Mouse (Mus musculus) right cerebral cortex, postnatal 36 days (tissue): ENCODE data around the gene Bin2.

ENCODE experiments used
- DNase-seq, 2 experiments: peaks; one replicate each; pipeline ENCODE4 v3.0.0; 2022; ENCODE audit warnings: low spot score in 2 of 2, mixed read lengths in 1 of 2

Bin2 gene

DNA sequence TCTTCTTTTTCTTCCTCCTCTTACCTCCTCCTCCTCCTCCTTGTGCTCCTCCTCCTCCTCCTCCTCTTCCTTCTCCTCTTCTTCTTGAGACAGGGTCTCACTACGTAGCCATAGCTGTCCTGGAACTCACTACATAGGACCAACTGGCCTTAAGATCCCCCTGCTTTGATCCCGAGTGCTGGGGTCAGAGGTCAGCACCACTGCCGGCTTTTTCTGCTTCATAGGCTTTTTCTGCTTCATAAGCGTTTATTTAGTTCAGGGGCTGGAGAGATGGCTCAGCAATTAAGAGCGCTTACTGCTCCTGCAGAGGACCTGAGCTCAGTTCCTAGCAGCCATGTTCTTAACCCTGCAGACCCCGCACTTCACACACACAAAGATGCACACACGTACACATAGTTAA is 12.4 kb upstream of the Bin2 start:
- DNase-seq: no peak

DNA sequence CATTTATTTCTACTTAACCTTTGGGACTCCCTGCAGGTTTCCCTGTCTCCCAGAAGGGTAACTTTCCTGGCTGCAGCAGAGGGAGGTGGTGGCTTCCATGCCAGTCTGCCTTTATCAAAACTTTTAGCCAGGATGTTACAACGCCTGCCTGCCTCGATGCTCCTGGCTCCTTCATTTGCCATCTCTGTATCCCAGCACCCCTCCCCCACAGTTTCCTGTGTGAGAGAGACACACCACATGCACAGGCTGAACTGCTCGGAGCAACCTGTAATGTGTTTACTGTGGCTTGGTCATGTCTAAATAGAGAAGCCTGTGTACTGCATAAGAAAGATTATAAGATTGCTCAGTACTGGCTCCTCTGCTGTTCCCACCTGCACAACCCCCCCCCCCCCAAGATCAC is 11.0 kb upstream of the Bin2 start:
- DNase-seq: no peak

DNA sequence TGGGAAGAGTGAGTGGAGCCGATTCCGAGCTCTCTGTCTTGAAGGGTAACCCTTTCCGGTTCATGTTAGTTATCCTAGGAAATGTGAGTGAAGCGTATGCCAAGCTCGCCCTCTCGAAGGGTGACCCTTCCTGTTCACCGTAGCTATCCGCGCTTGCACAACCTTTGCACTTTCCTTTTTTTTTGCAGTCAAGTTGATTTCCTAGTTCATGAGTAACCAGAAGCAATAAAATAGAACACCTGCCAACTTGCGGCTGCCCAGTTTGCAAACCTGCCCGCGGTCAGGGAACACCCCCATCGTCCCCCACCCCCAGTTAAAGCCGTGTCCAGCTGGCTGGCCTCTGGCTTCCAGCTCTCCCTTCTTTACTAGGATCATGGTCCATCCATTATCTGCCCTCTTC is 9.7 kb upstream of the Bin2 start:
- DNase-seq: no peak

DNA sequence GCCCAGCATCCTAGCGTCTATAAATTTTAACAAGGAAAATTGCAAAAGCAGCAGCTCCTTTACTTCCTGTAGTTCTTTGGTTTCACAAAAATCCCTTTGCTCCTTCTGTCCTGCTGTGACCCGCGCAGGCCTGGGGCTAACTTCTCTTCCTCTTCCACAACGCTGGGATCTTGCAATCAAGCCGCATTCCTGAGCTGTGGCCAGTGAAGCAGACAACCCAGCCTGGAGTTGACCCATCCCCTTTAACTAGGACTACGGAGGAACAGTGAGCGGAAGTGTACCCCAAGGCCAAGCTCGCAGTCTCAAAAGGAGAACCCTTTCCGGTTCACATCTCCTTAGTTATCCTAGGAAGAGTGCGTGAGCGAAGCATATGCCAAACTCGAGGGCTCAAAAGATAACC is 9.2 kb upstream of the Bin2 start:
- no peak for DNase-seq

DNA sequence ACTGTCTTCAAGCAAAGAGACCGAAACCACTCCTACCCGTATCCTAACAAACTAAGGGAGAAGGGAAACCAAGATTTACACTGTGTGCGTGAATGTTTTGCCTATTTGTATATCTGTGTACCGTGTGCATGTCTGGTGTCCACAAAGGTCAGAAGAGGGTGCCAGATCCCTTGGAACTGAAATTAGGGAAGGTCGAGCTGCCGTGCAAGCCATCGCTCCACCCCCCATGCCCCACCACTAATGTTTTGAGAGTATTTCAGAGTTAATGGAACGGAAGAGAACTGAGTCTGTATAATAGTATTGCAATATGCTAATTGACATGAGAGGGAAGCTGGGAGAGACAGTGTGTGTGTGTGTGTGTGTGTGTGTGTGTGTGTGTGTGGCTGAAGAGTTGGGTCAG is 8.3 kb upstream of the Bin2 start:
- no peak for DNase-seq

DNA sequence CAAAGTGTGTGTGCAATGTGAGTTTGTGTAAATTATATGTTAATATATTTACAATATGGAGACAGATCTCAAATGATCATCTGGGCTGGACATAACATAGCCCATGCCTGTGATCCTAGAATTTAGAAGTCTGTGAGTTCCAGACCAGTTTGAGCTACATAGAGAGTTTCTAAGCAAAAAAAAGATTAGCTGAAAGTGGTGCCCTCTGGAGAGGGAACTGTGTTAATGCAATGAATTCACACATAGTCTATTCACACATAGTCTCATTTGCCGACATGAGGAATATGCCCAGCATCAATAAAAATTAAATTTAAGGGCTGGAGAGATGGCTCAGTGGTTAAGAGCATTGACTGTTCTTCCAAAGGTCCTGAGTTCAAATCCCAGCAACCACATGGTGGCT is 7.2 kb upstream of the Bin2 start:
- DNase-seq: no peak

DNA sequence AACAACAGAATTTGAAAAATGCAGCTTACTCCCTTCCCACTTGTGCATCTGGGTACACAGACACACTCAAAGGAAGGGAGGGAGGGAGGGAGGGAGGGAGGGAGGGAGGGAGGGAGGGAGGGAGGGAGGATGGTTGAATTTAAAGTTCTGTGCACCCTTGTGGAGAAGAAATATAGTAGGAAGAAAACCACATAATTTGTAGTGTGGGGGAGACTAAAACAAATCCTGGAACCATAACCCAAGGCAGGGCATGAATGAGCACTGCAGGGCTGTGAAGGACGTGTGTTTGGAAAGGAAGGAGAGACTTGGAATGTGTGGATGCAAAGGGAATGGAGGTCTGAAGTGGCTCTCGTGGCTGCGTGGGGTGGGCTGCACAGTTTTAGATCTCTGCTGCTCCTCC is 6.1 kb upstream of the Bin2 start:
- DNase-seq: no peak

DNA sequence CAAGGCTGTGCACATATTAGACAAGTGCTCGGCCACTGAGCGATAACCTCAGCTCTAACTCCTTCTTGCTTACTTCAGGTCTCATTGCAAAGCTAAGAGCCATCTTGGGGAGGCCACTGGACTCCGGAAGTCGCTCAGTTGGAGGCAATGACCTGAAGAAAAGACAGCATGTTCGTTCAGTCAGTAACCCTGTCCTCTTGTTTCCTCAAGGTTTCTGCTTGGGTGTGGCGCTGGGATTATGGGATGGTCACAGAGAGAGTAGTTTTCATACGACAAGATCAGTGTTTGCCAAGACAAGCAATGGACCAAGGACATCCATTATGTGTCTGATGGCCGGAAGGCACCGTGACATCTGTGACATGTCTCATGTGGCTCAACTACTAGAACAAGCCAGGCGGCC is 5.2 kb upstream of the Bin2 start:
- DNase-seq: no peak

DNA sequence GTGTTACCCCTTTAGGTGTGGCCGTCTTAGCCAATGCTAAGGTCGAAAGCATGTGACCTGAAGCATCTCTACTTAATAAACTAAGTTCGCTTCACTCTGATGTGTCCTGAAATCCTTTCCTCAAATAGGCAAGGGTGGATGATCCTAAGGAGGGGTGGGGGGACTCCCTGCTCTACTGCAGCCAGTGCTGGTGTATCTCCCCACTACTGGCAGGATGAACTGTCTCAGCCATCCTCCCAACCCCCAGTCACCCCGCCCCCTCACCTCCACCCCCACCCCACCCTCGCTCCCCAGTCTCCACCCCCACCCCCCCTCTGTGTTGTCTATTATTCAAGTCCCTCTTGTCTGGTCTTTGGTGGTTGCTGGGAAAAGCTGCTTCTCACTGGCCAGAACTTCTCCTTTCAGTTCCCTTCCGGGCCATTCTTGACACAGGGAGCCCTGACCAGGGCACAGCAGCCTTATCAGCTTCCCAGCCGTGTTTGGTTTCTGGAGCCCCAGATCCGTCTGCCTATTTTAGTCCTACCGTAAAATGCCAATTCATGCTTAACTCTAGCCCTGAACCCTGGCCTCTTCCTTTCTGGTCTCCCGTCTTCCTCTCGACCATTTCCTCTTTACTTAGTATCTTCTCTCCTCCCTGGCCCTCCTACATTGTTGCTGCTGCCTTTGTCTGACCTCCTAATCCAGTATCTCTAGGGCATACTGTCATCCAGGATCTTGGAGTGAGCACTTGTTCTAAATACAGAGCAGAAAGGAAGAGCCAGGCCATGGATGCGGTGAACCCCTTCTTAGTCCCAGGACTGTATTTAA is 4.4 kb upstream of the Bin2 start:
- no peak for DNase-seq

DNA sequence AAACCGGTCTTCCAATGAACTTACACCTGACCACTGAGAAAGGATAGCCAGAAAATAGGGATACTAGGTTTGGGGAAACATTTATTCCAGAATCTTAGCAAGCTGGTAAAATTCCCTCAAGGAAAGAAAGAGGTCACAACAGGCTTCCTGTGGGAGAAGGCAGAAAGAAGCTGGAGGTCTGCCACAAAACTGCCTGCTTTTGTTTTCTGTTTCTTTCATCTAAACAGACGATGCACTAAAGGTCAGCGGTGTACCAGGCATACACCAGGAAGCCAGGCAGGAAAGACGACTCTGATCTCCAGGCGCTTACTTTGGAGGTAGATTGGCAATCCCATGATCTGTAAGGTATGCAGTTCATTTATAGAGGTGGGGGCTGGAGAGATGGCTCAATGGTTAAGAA is 1.5 kb upstream of the Bin2 start:
- DNase-seq: no peak

DNA sequence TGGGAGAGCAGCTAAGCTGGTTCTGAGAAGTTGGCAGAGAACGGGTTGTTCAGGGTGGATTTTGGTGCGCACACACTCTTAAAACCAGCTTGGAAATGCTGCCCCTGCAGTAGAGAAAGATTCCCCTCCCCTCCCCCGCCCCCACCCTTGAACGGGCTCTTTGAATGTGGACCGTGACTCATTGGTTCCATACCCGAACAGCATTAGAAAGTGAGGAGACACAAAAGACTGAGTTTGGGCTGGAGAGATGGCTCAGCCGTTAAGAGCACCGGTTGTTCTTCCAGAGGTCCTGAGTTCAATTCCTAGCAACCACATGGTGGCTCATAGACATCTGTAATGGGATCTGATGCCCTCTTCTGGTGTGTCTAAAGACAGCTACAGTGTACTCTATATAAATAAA is 651 bp upstream of the Bin2 start:
- no peak for DNase-seq

DNA sequence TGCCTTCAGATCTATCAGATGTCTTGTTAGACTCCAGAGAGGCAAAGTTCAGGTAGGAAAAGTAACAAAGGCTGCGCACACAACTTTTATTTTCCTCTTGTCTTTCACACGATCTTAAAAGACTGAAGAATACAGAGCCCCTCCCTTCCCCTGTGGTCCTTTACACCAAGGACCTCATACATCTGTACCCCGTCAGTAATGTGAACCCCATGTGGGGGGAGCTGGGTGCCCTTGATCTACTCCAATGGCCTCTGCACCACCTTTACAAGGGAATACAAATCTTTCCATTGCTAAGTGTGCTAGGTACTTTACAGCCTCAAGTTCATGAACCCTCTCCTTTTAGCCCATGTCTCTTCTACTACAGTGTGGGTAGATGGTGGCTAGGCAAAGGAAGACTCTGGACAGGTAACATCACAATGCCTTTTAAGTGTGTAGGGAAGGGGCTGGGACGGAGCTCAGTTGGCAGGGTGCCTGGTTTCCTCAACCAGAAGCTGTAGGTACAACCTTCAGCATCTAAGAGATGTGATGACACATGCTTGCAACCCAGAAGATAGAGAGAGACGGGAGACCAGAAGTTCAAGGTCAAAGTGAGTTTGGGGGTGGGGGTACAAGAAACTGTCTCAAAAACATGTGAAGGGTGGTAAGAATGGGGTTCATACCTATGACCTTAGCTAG is 1.3 kb downstream of the Bin2 start:
- DNase-seq: no peak

DNA sequence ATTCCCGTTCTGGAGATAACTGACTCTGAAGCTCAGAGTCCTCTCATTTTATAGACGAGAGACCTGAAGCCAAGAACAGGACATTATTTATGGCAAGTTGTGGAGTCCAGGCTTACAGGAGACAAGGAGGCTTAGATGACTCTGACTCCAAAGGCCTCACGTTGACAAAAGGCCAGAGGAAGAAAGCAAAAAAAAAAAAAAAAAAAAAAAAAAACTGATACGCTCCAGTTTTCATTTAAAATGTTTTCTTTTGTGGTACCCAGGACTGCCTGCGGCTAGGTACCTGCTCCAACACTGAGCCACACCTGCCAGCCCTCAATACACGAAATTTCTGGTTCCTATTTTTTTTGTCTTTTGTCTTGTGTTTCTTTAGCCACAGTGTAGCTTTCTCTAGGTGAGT is 1.9 kb downstream of the Bin2 start:
- no peak for DNase-seq

DNA sequence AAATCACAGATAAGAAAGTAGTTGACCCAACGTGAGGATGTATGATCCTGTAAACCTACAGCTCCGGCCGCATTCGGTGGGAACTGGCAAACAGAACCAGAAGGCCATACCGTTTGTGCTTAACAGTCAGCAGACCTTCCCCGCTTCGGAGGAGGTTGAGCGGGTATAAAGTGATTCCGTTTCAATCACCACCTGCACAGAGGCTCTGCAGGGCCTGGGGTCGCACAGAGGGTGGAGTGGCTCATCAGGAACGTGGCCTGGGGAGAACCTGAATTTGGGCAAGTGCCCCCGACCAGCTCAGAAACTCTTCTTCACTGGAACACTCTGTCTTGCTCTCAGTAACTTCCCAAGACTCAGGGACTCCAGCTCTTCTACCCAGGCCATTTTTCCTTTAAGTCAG is 2.5 kb downstream of the Bin2 start:
- no peak for DNase-seq

DNA sequence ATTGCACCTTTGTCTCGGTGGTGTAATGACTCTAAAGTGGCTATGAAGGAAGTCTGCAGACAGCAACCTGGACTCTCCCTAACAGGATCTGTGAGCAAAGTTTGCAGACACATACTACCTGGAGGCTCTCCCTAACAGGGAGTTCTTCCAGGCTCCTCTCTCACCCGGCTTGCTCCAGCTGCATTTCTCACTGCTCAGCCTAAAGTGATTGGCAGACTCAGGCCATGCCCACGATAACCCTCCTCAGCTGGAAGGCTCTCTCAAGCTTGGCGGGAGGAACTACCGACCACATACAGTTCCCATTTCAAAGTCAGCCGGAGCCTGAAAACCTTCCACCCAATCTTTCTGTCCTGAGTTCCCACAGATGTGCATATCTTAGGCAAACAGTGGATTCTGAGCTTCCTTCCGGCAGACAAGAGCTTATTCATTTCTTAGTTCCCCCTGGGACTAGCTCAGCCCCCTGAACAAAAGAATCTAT is 3.1 kb downstream of the Bin2 start:
- no peak for DNase-seq

DNA sequence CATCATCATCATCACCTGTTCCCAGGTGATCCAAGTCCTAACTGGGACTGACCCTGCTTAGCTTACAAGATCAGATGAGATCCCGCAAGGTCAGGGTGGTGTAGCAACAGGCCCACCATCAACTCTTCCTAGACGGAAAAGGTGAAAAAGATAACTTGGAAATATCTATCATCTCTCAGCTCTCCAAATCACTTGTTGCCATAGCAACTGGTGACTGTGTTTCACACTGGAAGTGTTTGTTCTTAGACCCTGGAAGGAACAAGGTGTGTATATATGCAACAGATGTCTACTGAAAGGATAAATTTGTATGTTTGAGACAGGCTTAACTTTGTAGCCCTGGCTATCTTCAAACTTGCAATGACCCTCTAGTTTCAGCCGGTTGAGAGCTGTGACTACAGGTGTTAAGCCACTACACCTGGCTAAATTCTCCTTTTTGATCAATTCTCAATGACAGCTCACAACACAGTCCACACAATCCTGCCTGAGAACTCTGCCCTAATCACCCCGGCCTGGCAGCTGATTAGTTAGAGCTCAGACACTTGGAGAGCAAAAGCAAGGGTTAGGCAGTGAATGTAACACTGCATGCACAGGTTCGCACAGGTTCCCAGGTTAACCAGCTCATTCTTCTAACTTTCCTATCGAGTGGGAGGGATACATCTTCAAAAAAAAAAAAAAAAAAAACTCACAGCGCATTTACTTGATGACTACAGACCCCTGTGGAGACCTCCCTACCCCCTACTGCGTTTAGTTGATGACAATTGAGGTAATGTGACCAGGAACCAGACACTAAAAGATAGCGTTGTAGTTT is 3.7 kb downstream of the Bin2 start:
- no peak for DNase-seq

DNA sequence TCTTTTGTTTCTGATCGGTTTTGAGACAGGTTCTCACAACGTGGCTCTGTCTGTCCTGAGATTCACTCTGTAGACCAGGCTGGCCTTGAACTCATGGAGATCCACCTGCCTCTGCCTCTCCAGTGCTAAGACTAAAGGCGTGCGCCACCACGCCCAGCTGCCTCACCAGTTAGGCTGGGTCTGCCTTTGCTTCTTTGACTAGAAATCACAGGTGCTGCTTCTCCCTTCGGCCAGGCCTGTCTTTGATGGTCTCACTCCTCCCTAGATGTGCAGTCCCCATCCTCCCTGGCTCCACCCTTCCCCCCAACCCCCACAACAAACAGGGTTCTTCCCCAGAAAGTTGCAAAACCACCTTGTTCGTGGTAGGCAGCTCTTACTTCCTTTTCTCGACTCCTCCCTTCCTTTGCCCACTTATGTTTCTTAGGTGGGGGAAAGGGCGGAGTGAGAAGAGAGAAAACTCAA is 4.5 kb downstream of the Bin2 start:
- no peak for DNase-seq

DNA sequence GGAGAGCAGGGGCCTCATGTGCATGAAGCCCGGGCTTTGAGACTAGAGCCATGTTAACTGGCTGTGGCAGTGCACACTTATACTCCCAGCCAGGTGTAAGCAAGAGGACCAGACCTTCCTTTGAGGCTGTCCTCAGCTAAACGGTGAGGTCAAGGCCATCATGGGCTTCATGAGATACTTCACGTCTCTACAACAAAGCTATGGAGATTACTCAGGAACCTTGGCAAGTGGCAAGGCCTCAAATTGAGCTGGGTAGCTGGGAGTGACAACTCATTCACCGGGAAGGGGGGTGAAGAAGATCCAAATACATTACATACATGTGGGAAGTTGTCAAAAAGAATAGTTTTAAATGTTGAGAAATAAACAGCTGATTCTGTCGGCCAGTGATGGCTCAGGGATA is 8.5 kb downstream of the Bin2 start:
- no peak for DNase-seq

DNA sequence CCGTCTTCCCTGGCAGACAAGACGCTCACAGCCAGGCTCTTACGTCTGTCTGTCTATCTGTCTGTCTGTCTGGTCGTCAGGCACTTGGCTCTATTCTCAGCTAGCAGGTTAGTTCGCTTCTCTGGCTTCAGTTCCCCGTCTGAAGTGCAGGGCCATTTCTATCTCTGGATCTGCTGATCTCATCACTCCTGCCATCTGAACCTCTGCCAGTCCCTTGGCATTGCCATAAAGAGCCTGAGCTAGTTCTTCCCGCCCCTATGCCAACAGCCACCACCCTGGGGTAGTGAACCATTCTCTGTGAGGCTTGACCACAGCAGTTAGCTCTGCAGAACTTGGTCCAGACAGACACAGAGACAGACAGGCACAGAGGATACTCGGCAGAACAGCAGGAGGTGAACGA is 9.0 kb downstream of the Bin2 start:
- peak in 1 of 2 experiments; percentile 32 for DNase-seq

DNA sequence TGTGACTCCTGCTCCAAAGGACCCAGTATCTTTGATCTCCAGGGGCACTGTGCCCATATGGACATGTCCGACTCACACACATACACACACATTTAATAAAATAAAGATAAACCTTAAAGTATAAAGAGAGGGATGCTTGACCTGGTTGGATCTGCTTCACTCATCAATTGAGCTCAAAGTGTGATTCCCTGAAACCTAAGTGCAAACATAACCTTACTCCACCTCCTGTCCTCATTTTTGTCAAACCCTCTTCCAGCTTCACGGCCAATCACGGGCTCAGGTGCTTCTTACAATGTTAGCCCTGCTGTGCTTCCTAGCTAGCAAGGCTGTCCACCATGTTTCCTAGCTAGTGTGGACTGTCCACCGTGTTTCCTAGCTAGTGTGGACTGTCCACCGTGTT is 14.2 kb downstream of the Bin2 start:
- DNase-seq: no peak

DNA sequence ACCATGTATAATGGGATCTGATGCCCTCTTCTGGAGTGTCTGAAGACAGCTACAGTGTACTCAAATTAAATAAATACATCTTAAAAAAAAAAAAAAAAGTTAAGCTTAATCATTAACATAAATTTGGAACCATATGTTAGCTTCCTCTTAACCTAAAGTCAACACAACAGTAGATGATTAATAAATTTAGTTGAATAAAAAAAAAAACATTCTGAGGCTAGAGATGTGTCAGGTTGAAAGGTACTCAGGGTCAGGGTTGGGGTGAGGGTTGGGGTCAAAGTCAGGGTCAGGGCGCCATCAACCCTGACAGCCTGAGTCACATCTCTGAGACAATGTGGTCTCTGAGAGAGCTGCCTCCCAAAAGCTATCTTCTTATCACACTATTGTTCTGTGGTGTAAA is 15.1 kb downstream of the Bin2 start:
- no peak for DNase-seq

DNA sequence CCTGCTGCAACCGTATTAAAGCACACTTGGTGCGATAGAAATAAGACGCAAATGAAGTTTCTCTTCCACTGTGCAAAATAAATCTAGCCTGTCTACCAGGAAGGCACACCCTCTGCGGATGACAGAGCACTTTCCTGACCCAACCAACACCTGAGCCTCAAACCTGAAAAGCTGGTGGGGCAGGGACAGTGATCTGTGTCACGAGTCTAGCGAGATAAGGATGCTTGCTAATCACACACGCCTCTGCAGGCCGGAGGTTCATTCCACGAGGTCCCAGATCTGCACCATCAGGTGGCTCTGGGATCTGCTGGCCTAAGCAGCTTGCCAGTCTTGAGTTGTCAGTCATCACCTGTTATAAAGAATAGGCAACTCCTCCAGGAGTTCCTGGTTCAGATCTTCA is 17.7 kb downstream of the Bin2 start:
- no peak for DNase-seq

DNA sequence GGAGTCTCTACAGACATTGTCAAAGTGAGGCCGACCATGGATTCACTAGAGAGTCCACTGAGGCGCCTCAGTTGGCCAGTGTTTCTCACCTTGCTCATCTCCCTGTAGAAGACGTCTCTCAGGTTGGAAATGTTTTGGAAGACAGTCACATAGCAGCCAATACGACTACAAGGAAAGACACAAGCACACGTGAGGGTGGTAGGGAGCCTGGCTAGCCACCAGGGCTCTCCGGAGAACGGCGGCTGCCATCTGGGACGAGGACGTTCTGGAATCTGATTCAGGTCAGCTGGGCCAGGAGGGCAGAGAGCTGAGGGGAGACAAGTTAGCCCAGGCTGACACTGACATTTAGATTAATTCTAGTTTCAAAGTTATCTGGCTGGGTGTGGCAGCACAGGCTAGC is 19.2 kb downstream of the Bin2 start:
- no peak for DNase-seq
